Mouse (Mus musculus) skeletal muscle tissue, postnatal 0 days (tissue): ENCODE data around the gene Islr. TPM values are rescaled to one million over a fixed set of nuclear protein-coding genes. Genes with fewer than 3 reads are reported as not detected.

Experiments used
- microRNA-seq, 2 experiments: library from miRNA; unstranded; fragments of <30 nt; microRNA quantifications; one replicate each; pipeline ENCODE4; 2016
- polyA plus RNA-seq: library from polyadenylated mRNA; unstranded; fragments of >200 nt; fragmentation: Nextera tagmentation; extraction: Ambion mirVana; gene quantifications from 2 replicates; pipeline ENCODE4 v1.2.1, GENCODE M21; 2015

Gene Islr
- 121 and 144 TPM in 2 replicates for polyA plus RNA-seq

DNA sequence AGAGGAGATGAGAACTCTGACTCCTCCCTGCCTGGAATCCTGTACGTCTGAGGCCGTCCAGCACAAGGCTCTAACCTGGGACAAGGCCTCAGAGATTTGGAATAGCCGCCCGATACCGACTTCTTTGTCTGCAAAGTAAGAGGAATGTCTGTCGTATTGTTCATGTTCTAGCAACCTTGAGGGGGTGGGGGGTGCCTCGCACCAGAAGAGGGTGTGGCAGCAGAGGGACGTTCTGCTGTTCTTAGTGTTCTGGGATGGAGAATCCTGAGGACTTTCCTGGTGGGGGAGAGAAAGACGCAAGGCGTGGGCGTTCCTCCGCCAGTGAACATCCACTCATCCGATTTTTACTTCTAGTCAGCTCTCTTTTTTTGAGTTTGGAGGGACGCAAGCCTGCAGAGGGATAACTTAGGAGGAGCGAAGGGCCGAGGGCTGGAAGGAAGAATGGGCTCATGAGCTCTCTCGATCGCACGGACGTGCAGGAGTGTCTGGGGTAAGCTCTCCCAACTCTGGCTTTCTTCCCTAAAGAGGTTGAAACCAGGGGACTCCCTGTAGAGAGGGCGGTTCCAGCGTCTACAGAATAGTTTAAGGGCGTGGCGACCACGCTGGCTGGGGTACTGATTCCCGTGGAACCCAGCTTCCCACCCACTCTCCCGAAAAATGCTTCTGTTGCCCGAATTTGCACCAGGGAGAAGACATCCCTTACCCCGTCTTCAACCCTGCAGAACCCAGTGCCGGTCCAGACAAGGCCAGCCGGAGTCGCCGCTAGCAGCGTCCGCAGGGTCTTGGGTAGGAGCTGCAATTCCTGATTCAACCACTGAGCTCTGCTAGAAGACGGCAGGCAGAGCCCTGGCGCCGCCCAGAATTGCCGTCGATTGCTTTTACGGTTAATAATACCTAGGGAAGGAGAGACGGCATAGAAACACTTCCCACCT lies at the start of gene Islr, which contains the start of gene Islr2:
Gene Islr (minus strand): TSS at position 791 of the 932 bp plus-strand sequence.
Gene Islr2 (minus strand): TSS at position 804 of the 932 bp plus-strand sequence.

DNA sequence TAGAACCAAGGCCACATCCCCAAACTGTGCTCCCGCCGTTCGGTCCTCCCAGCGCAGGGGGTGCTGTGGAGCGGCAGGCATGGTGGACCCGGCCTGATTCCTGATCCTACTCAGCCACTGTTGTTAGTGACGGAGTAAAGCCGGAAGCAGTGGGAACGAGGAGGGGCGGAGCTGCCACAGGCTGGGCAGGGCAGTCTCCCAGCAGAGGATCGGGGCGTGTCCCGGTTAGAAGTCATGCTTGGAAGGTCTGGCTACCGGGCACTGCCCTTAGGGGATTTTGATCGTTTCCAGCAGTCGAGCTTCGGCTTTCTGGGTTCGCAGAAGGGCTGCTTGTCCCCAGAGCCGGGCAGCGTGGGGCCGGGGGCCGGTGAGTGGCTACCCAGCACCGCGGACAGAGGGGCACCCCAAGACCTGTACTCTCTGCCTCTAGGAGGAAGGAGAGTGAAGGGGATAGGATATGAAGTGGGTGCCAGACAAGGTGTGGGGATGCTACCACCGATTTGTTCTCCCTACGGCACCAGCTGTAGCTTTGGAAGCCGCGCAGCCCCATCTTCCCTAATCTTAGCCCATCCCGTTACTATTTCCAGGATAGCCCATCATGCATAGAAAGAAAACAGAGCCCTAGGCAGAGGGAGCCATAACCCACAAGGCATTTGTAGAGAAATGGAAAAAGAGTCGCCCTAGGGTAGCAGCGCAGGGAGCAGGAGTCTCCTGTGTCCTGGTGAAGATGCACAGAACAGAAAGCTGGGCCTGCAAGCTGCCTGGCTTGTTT lies 49.1 kb upstream of the Islr start, which contains the start of gene Stoml1:
Gene Stoml1 (plus strand): TSS at position 132 of the 772 bp plus-strand sequence.

DNA sequence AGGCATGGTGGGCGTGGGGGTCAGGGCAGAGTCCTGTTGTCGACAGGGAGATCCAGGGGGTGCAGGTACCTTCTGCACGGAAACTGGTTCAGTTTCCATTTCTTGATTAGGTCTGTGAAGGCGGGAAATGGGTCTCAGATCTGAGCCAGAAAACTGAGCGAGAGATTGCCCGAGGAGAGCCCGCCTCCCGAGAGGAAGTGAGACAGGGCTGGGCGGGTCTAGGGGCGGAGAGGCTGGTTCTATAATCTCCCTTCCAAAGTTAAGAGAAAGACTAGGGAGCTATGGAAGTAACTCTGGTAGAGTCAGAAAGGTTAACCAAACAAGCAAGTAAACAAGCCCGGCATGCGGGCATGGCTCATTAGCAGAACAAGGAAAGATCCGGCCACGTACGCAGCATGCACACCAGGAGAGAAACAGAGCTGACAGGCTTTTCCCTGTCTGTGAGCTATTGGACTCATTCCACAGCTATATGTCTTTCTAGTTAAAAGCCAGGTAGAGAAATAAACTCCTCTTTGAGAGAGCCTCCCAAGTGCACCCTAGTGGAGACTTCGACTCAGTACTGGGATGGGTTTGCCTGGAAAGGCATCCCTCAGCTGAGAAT lies 45.6 kb upstream of the Islr start, which contains the start of gene Pml:
Gene Pml (minus strand): TSS at position 195 of the 601 bp plus-strand sequence.

DNA sequence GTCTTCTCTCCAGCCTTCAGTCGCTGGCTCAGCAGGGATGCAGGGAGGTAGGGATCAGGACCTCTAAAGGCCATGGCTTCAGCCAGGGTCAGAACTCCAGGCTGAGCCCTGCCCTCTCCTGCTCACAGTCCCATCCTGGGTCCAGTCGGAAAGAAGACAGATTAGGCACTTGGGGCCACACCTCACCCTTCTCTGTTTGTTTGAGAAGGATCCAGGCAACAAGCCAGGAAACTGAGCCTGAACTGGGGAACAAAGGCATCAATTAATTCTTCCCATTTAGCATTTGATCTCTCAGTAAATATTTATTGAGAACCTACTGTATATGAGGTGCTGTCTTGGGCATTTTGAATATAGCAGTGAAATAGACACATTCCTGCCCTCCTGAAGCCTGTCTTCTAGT lies 85.4 kb downstream of the Islr start, which contains the start of gene Ccdc33:
Gene Ccdc33 (minus strand): TSS at position 153 of the 400 bp plus-strand sequence.

Small RNA genes lying within 50 kb of the gene (microRNA-seq; reads per million reads assigned to microRNA genes)
- 0 reads per million in 2 experiments for gene Mir6385

Other genes with a start within 250 kb of the Islr start
- gene Cyp11a1, start 197.9 kb downstream of the Islr start, polyA plus RNA-seq = 13.9 and 25.2 TPM in 2 replicates
- 0.36 and 0.45 TPM in 2 replicates for gene Stra6, start 140.5 kb downstream of the Islr start, polyA plus RNA-seq
- gene Ccdc33, start 85.5 kb downstream of the Islr start, polyA plus RNA-seq = 0.16 TPM in 1 of 2 replicates, not detected in the other
- 0.40 and 0.56 TPM in 2 replicates for gene Islr2, start within 50 bp of the Islr start, polyA plus RNA-seq
- gene Pml, start 45.5 kb upstream of the Islr start, polyA plus RNA-seq = 6.0 and 7.2 TPM in 2 replicates
- gene Stoml1, start 48.9 kb upstream of the Islr start, polyA plus RNA-seq = 16.5 and 19.1 TPM in 2 replicates
- 50.3 and 80.0 TPM in 2 replicates for gene Loxl1, start 108.9 kb upstream of the Islr start, polyA plus RNA-seq
- gene Tbc1d21, start 166.1 kb upstream of the Islr start, polyA plus RNA-seq = 0.17 TPM in 1 of 2 replicates, not detected in the other